Comparison of ENCODE assay signal across 21 mouse cellular contexts in genomic region chr3:38900839-38901238, GRCm38 (mm10). TPM values are rescaled to one million over a fixed set of nuclear protein-coding genes. Genes with fewer than 3 reads are reported as not detected.
A peak's percentile ranks its signal among the peaks of the same experiment; 100 is the strongest.
DNase-seq lines count a peak whose midpoint lies in the region; ATAC-seq and TF ChIP-seq lines count a peak whose summit lies in the region.
"Had no signal": no experiment of that assay in that cellular context is flagged by ENCODE, and none has a peak within 500 bp of the region (broad histone marks: within the 10 kb centered on the region; RNA-seq: fewer than 3 reads in every experiment).

No protein-coding gene starts in this region.

- ATAC-seq in embryonic facial prominence, embryonic 11.5 days (replicated peaks; ENCODE audit: insufficient number of reproducible peaks, low FRiP score, low TSS enrichment, low read depth), result no peak
- peak; percentile 73 for ATAC-seq in hindbrain, embryonic 11.5 days (ENCODE audit: low FRiP score)
- ATAC-seq in hindbrain, embryonic 13.5 days (ENCODE audit: low FRiP score), result no peak
- ATAC-seq: forebrain, embryonic 13.5 days; intestine, embryonic 16.5 days had no signal

- H3K9me3 ChIP-seq in embryonic facial prominence, embryonic 11.5 days (replicated peaks; ENCODE audit: control insufficient read depth, low read length), result no peaks in the 10 kb centered on the region
- no peaks in the 10 kb centered on the region for H3K9me3 ChIP-seq in embryonic facial prominence, embryonic 10.5 days
- no peaks in the 10 kb centered on the region for H3K9me3 ChIP-seq in hindbrain, embryonic 11.5 days (ENCODE audit: control insufficient read depth, low read length)
- H3K9me3 ChIP-seq in hindbrain, embryonic 13.5 days, result no peaks in the 10 kb centered on the region
- H3K9me3 ChIP-seq: embryonic facial prominence, embryonic 12.5 days; forebrain, embryonic 13.5 days; heart, embryonic 13.5 days; hindbrain, embryonic 15.5 days had no signal

- H3K4me3 ChIP-seq in embryonic facial prominence, embryonic 11.5 days (ENCODE audit: low read depth, low read length), result no peak overlapping the region
- no peak overlapping the region for H3K4me3 ChIP-seq in embryonic facial prominence, embryonic 10.5 days
- H3K4me3 ChIP-seq in hindbrain, embryonic 11.5 days (ENCODE audit: low read depth, low read length), result no peak overlapping the region
- no peak overlapping the region for H3K4me3 ChIP-seq in hindbrain, embryonic 13.5 days
- H3K4me3 ChIP-seq: embryonic facial prominence, embryonic 12.5 days; forebrain, embryonic 13.5 days; heart, embryonic 13.5 days; hindbrain, embryonic 15.5 days had no signal

- no peak overlapping the region for H3K9ac ChIP-seq in embryonic facial prominence, embryonic 11.5 days (replicated peaks; ENCODE audit: low read length)
- H3K9ac ChIP-seq in hindbrain, embryonic 11.5 days (ENCODE audit: low read depth, low read length), result no peak overlapping the region
- no peak overlapping the region for H3K9ac ChIP-seq in hindbrain, embryonic 13.5 days
- H3K9ac ChIP-seq: embryonic facial prominence, embryonic 12.5 days; forebrain, embryonic 13.5 days; heart, embryonic 13.5 days; hindbrain, embryonic 15.5 days had no signal

- no peaks in the 10 kb centered on the region for H3K27me3 ChIP-seq in embryonic facial prominence, embryonic 11.5 days (ENCODE audit: control insufficient read depth, insufficient read depth, low read length)
- H3K27me3 ChIP-seq in embryonic facial prominence, embryonic 10.5 days (replicated peaks; ENCODE audit: low read depth, poor library complexity, severe bottlenecking), result no peaks in the 10 kb centered on the region
- no peaks in the 10 kb centered on the region for H3K27me3 ChIP-seq in hindbrain, embryonic 11.5 days (ENCODE audit: control insufficient read depth, insufficient read depth, low read length)
- no peaks in the 10 kb centered on the region for H3K27me3 ChIP-seq in hindbrain, embryonic 13.5 days
- H3K27me3 ChIP-seq: embryonic facial prominence, embryonic 12.5 days; forebrain, embryonic 13.5 days; heart, embryonic 13.5 days; hindbrain, embryonic 15.5 days had no signal

- no peaks in the 10 kb centered on the region for H3K4me1 ChIP-seq in embryonic facial prominence, embryonic 11.5 days (ENCODE audit: control insufficient read depth, insufficient read depth, low read length)
- peaks cover 14% of the 10 kb centered on the region for H3K4me1 ChIP-seq in embryonic facial prominence, embryonic 10.5 days
- H3K4me1 ChIP-seq in hindbrain, embryonic 11.5 days (replicated peaks; ENCODE audit: control insufficient read depth, insufficient read depth, low read length), result no peaks in the 10 kb centered on the region; the same call in 1 of the 2 replicates
- H3K4me1 ChIP-seq in hindbrain, embryonic 13.5 days (replicated peaks), result peaks cover 48% of the 10 kb centered on the region

- H3K4me2 ChIP-seq in embryonic facial prominence, embryonic 11.5 days (ENCODE audit: low read depth, low read length), result no peak overlapping the region
- H3K4me2 ChIP-seq in hindbrain, embryonic 11.5 days (replicated peaks; ENCODE audit: low read depth, low read length), result no peak overlapping the region
- H3K4me2 ChIP-seq in hindbrain, embryonic 13.5 days, result no peak overlapping the region
- H3K4me2 ChIP-seq: embryonic facial prominence, embryonic 12.5 days; forebrain, embryonic 13.5 days; heart, embryonic 13.5 days; hindbrain, embryonic 15.5 days had no signal

- no peaks in the 10 kb centered on the region; the same call in 1 of the 2 replicates for H3K36me3 ChIP-seq in embryonic facial prominence, embryonic 11.5 days (replicated peaks; ENCODE audit: control insufficient read depth, insufficient read depth, low read depth, low read length)
- peaks cover 44% of the 10 kb centered on the region for H3K36me3 ChIP-seq in embryonic facial prominence, embryonic 10.5 days (replicated peaks)
- no peaks in the 10 kb centered on the region for H3K36me3 ChIP-seq in hindbrain, embryonic 11.5 days (ENCODE audit: control insufficient read depth, insufficient read depth, low read length)
- H3K36me3 ChIP-seq in hindbrain, embryonic 13.5 days, result peaks cover 11% of the 10 kb centered on the region
- H3K36me3 ChIP-seq: G1E; hindbrain, embryonic 15.5 days had no signal

- peak; percentile 27 for DNase-seq in embryonic facial prominence, embryonic 11.5 days (ENCODE audit: low spot score)
- DNase-seq in embryonic facial prominence, embryonic 10.5 days (ENCODE audit: low spot score), result no peak
- DNase-seq in hindbrain, embryonic 11.5 days (ENCODE audit: low spot score), result peak; percentile 49
- DNase-seq in ES-CJ7 (ENCODE audit: low read depth, low spot score), result peak; percentile 12
- peak; percentile 72 for DNase-seq in brain, embryonic 14.5 days (ENCODE audit: low read depth)
- DNase-seq in kidney, postnatal 4 days, result no peak
- DNase-seq: adrenal gland, adult 2 months; adrenal gland, postnatal 25 days; cerebellum, adult 2 months; cerebellum, postnatal 10 days; gastrocnemius, postnatal 36 days; heart, adult 11 months; heart, postnatal 36 days; kidney, adult 2 months had no signal

- TF ChIP-seq CTCF in brain, embryonic 14.5 days (IDR thresholded peaks at IDR 0.05; ENCODE audit: borderline replicate concordance, extremely low read depth, insufficient read depth, insufficient read length), result no peak

- 24% methylated on average over 1 of the region's 1 CpGs for WGBS in embryonic facial prominence, embryonic 11.5 days
- 15% methylated on average over 1 of the region's 1 CpGs for WGBS in embryonic facial prominence, embryonic 10.5 days
- whole genome bisulfite sequencing in hindbrain, embryonic 11.5 days, result 21% methylated on average over 1 of the region's 1 CpGs
- WGBS in hindbrain, embryonic 13.5 days, result 35% methylated on average over 1 of the region's 1 CpGs

- no peak overlapping the region for H3K27ac ChIP-seq in embryonic facial prominence, embryonic 11.5 days (replicated peaks; ENCODE audit: low read depth, low read length)
- H3K27ac ChIP-seq in embryonic facial prominence, embryonic 10.5 days (replicated peaks), result no peak overlapping the region
- H3K27ac ChIP-seq in hindbrain, embryonic 11.5 days (ENCODE audit: low read depth, low read length), result no peak overlapping the region
- no peak overlapping the region for H3K27ac ChIP-seq in hindbrain, embryonic 13.5 days
- H3K27ac ChIP-seq: embryonic facial prominence, embryonic 12.5 days; forebrain, embryonic 13.5 days; heart, embryonic 13.5 days; hindbrain, embryonic 15.5 days had no signal

- no peak for TF ChIP-seq POLR2A in brain, embryonic 14.5 days (IDR thresholded peaks at IDR 0.05; ENCODE audit: borderline replicate concordance, extremely low read depth, insufficient read depth, insufficient read length, poor library complexity, severe bottlenecking)

RNA-seq across cellular contexts. Expression of gene Fat4, which starts 14.1 kb away (rescaled TPM):
- polyA plus RNA-seq in embryonic facial prominence, embryonic 11.5 days (2014; fragmentation: Nextera tagmentation; extraction: Ambion mirVana), result 14.0 and 14.8 TPM in 2 replicates
- 7.1 and 7.6 TPM in 2 replicates for polyA plus RNA-seq in embryonic facial prominence, embryonic 10.5 days (2016; fragmentation: Nextera tagmentation; extraction: Ambion mirVana)
- 13.5 and 15.2 TPM in 2 replicates for polyA plus RNA-seq in hindbrain, embryonic 11.5 days (2014; fragmentation: Nextera tagmentation; extraction: Ambion mirVana)
- polyA plus RNA-seq in hindbrain, embryonic 13.5 days (2015; fragmentation: Nextera tagmentation; extraction: Ambion mirVana), result 9.9 and 10.0 TPM in 2 replicates
- polyA plus RNA-seq in brain, embryonic 14.5 days (2012; rRNA removed), result 13.9 and 20.9 TPM in 2 replicates
- polyA plus RNA-seq: G1E had no signal

Comparison
In these comparisons a context has a peak if more than half of its experiments do, and no peak if none do; other contexts are left out.
1. DNase-seq: peak in embryonic facial prominence, embryonic 11.5 days (single experiment), hindbrain, embryonic 11.5 days (single experiment), ES-CJ7 (single experiment) and brain, embryonic 14.5 days (single experiment); none in embryonic facial prominence, embryonic 10.5 days (single experiment) and kidney, postnatal 4 days (0 of 2).